Mouse (Mus musculus) lung, embryonic 14.5 days (tissue): ENCODE measurements around the gene Gm21887. TPM values are rescaled to one million over a fixed set of nuclear protein-coding genes. Genes with fewer than 3 reads are reported as not detected.
"Not testable (repeated sequence)": the region's sequence is repeated elsewhere in the genome, so short reads cannot be mapped to it uniquely, and the experiment has no call there.

Source experiments
- ATAC-seq: fragments of 200-750 bp; cut with Nextera tagmentation; 2 replicates; pipeline ENCODE4 v1.8.0; 2017; ENCODE audit warnings: mild to moderate bottlenecking, moderate TSS enrichment, moderate library complexity; ENCODE audit not compliant: insufficient read depth
- DNase-seq: peaks from one replicate; pipeline ENCODE4 v3.0.0-alpha.2; 2015
- H3K27ac ChIP-seq: fragments of 300-500 bp; sonication (generic); 2 replicates; pipeline ENCODE4 v1.5.1; 2014; ENCODE audit warnings: low read depth, mild to moderate bottlenecking, moderate library complexity
- H3K27me3 ChIP-seq: fragments of 300-500 bp; sonication (generic); 2 replicates; pipeline ENCODE4 v1.6.1; 2014; ENCODE audit warnings: low read length, control low read depth; ENCODE audit not compliant: insufficient read depth
- H3K36me3 ChIP-seq: fragments of 300-500 bp; sonication (generic); 2 replicates; pipeline ENCODE4 v1.6.1; 2014; ENCODE audit warnings: control low read depth; ENCODE audit not compliant: insufficient read depth
- H3K4me1 ChIP-seq: fragments of 300-500 bp; sonication (generic); 2 replicates; pipeline ENCODE4 v1.6.1; 2014; ENCODE audit warnings: antibody characterized with exemption, control low read depth; ENCODE audit not compliant: insufficient read depth
- H3K4me2 ChIP-seq: fragments of 300-500 bp; sonication (generic); 2 replicates; pipeline ENCODE4 v1.6.1; 2014; ENCODE audit warnings: mild to moderate bottlenecking
- H3K4me3 ChIP-seq: fragments of 300-500 bp; sonication (generic); 2 replicates; pipeline ENCODE4 v1.5.1; 2014; ENCODE audit warnings: low read depth, low read length
- H3K9ac ChIP-seq: fragments of 300-500 bp; sonication (generic); 2 replicates; pipeline ENCODE4 v1.6.1; 2014
- H3K9me3 ChIP-seq: fragments of 300-500 bp; sonication (generic); 2 replicates; pipeline ENCODE4 v1.6.1; 2016; ENCODE audit warnings: low read depth, low read length, control low read depth
- CTCF ChIP-seq: IDR thresholded peaks from 2 replicates; pipeline ENCODE4 v1.5.1; 2016; ENCODE audit warnings: antibody characterized with exemption, low read depth
- WGBS: fragments of 180-500 bp; shearing (Covaris S2); extraction: QIAGEN DNeasy Blood & Tissue Kit; methylation state at CpG from one replicate; pipeline ENCODE4 v1.1.7; 2014; 5-methylcytosine and 5-hydroxymethylcytosine counted together
- polyA plus RNA-seq: library from polyadenylated mRNA; unstranded; fragments of >200 nt; fragmentation: Nextera tagmentation; extraction: Ambion mirVana; gene quantifications from 2 replicates; pipeline ENCODE4 v1.2.1, GENCODE M21; 2014

The Gm21887 gene
- polyA plus RNA-seq, 1 experiment from 2014 or later, result 439 TPM

DNA sequence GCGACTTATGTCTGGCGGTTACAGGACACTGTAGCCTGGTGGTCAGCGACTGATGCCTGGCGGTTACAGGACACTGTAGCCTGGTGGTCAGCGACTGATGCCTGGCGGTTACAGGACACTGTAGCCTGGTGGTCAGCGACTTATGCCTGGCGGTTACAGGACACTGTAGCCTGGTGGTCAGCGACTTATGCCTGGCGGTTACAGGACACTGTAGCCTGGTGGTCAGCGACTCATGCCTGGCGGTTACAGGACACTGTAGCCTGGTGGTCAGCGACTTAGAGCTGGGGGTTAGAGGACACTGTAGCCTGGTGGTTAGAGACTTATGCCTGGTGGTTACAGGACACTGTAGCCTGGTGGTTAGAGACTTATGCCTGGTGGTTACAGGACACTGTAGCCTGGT, 4.0 kb downstream of the Gm21887 start:
- WGBS, result 82% methylated on average over 13 of the region's 13 CpGs
- not testable (repeated sequence) for DNase-seq, H3K9ac ChIP-seq, H3K27ac ChIP-seq, H3K27me3 ChIP-seq, H3K4me2 ChIP-seq, H3K4me3 ChIP-seq, H3K4me1 ChIP-seq, ATAC-seq
- H3K36me3 ChIP-seq, result peaks cover 49% of the 10 kb centered on the region
- H3K9me3 ChIP-seq, result peaks cover 30% of the 10 kb centered on the region

DNA sequence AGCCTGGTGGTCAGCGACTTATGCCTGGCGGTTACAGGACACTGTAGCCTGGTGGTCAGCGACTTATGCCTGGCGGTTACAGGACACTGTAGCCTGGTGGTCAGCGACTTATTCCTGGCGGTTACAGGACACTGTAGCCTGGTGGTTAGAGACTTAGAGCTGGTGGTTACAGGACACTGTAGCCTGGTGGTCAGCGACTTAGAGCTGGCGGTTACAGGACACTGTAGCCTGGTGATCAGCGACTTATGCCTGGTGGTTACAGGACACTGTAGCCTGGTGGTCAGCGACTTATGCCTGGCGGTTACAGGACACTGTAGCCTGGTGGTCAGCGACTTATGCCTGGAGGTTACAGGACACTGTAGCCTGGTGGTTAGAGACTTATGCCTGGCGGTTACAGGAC, 4.6 kb downstream of the Gm21887 start:
- not testable (repeated sequence) for H3K27ac ChIP-seq, H3K9ac ChIP-seq, DNase-seq, H3K4me3 ChIP-seq, H3K27me3 ChIP-seq, ATAC-seq, H3K4me2 ChIP-seq, H3K4me1 ChIP-seq
- Histone ChIP-seq H3K36me3 (peaks cover 55% of the 10 kb centered on the region), H3K9me3 (peaks cover 30% of the 10 kb centered on the region)
- WGBS, result 93% methylated on average over 13 of the region's 13 CpGs

DNA sequence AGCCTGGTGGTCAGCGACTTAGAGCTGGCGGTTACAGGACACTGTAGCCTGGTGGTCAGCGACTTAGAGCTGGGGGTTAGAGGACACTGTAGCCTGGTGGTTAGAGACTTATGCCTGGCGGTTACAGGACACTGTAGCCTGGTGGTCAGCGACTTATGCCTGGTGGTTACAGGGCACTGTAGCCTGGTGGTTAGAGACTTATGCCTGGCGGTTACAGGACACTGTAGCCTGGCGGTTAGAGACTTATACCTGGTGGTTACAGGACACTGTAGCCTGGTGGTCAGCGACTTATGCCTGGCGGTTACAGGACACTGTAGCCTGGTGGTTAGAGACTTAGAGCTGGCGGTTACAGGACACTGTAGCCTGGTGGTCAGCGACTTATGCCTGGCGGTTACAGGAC, 6.4 kb downstream of the Gm21887 start:
- not testable (repeated sequence) for H3K27me3 ChIP-seq, H3K27ac ChIP-seq, DNase-seq, H3K4me3 ChIP-seq, H3K4me2 ChIP-seq, H3K4me1 ChIP-seq, H3K9ac ChIP-seq, ATAC-seq
- WGBS, result 94% methylated on average over 12 of the region's 12 CpGs
- Histone ChIP-seq H3K9me3 (peaks cover 24% of the 10 kb centered on the region), H3K36me3 (peaks cover 64% of the 10 kb centered on the region)

DNA sequence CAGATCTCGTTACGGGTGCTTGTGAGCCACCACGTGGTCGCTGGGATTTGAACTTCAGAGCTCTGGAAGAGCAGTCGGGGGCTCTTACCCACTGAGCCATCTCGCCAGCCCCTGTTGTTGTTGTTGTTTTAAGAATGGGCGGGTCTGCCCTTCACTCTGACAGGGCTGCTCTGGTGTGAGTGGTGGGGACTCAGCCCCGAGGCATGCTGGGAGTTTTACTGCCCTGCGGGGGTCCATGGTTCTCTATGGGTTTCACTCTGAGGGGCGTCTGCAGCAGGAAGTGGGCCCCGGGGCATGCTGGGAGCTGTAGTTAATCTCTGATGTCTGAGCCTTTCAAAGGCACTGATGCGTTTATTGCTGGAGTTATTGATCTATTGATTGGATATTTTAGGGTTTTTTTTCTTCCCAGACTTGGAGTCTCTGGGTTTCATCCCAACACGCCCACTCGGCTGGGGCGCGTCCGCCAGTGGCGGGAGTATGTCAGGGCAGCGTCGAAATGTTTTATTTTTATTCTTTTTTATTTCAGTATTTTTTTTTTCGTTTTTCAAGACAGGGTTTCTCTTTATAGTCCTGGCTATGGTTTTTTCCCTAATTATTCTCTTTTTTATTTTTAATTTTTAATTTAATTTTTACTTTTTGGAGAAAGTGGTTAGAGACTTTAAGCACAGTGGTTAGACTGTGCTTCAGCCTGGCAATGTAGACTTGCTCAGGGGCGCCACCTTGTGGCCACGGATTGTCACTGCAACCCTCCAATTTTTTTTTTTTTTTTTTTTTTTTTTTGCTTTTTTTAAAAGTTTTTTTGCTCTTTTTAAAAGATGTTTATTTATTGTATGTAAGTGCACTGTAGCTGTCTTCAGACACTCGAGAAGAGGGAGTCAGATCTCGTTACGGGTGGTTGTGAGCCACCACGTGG, 8.1 kb downstream of the Gm21887 start:
- H3K36me3 ChIP-seq, result peaks cover 68% of the 10 kb centered on the region
- not testable (repeated sequence) for H3K4me3 ChIP-seq
- WGBS, result 50% methylated on average over 27 of the region's 27 CpGs

DNA sequence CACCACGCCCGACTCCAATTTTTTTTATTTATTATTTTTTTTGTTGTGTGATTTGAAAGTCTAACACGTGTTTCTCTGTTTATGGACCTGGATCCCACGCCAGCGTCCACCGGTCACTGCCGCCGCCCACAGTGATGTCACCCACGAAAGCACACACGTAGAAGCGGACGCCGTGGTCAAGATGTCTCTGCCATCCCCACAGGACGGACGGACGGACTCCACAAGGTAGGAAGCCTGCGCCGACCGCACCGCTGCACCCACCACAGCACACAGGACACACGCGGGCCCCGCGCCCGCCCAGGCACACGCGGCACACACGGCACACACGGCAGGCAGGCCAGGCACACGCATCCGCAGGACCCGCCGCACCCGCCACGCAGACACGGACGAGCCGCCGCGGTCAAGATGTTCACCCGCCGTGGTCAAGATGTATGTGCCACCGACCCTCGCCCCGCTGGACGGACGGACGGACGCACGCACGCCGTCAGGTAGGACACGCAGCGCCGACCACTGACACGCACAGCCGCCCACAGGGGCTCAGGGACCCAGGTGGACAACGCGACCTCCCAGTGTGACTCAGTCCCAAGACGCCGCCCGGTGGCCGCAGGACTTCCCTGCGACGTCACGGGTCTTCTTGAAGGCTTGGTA, 9.2 kb downstream of the Gm21887 start:
- DNase-seq (peak; percentile 35), ATAC-seq (peak; percentile 76)
- not testable (repeated sequence) for H3K27me3 ChIP-seq, H3K27ac ChIP-seq, H3K4me3 ChIP-seq, H3K4me2 ChIP-seq, H3K4me1 ChIP-seq, H3K9ac ChIP-seq
- WGBS, result 87% methylated on average over 66 of the region's 66 CpGs
- TF ChIP-seq CTCF, result peak; percentile 54
- peaks cover 24% of the 10 kb centered on the region for H3K9me3 ChIP-seq
- H3K36me3 ChIP-seq, result peaks cover 60% of the 10 kb centered on the region

More for the DNA sequence above, 8.1 kb downstream of the Gm21887 start:
- not testable (repeated sequence) for H3K27ac ChIP-seq, H3K27me3 ChIP-seq, H3K4me1 ChIP-seq, H3K9ac ChIP-seq
- DNase-seq, result peak; percentile 77
- Histone ChIP-seq H3K4me2 (0 out of 2 replicates have a peak overlapping the region, but pooled peaks have one; percentile 5), H3K9me3 (peaks cover 24% of the 10 kb centered on the region)
- peak; percentile 87 for ATAC-seq
- TF ChIP-seq CTCF, result peak; percentile 91

DNA sequence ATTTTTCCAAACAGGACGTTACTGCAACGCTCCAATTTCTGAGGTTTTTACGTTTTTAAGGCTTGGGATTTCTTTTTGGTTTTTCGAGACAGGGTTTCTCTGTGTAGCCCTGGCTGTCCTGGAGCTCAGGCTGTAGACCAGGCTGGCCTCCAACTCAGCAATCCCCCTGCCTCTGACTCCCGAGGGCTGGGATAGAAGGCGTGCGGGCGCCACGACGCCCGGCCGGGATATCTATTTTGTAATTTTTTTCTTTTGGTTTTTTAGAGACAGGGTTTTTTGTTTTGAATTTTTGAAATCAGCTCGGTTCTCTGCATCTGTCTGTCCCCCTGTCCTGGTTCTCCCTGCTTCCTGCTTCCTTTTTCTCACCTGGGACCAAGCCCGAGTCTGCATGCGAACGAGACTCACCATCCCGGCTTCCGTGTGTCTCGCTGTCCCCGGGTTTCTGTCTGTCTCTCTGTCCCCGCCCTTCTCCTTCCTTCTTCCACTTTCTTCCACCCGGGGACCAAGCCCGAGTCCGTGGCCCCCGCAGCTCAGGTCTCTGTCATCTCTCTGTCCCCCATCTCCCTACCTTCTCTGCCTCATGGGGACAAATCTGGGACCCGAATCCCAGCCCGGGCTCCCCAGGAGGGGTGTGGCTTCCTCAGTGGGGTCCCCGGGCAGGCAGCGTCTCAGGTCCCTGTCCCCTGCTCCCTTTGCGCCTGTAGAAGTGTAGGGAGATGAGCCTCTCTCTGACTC, 9.9 kb downstream of the Gm21887 start:
- H3K4me2 ChIP-seq, H3K9ac ChIP-seq, H3K4me3 ChIP-seq, H3K4me1 ChIP-seq, H3K27me3 ChIP-seq, H3K27ac ChIP-seq: not testable (repeated sequence)
- Histone ChIP-seq H3K36me3 (peaks cover 56% of the 10 kb centered on the region), H3K9me3 (peaks cover 24% of the 10 kb centered on the region)
- peak; percentile 7 for DNase-seq
- peak; percentile 39 for ATAC-seq
- WGBS, result 83% methylated on average over 30 of the region's 30 CpGs
